Mouse (Mus musculus): Measurements from ENCODE around the gene Hs6st2.

DNA sequence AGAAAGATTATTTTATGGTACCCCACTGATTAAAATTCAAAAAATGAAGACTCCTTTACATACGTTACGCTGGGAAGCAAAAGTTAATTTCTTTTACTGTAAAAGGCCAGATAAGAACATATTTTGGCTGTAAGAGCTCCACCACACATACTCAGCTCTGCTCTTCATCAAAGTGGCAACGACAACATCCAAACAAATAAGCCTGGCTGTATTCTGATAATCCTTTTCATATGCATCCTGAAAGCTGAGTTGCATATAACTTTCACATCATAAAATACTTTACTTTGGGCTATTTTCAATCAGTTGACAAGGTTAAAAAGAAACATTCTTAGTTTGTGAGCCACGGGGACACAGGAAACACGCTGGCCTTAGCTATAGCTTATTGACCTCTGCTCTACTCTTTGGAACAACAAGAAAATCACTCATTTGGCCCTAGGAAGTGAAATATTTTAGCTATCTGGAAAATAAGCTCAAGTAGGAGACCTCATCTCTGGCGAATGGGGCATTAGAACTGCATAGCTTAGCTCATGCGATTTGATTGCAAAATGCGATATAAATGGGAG lies 91.1 kb downstream of the Hs6st2 start:
- no peak for TF ChIP-seq CTCF (IDR thresholded peaks at IDR 0.05; ENCODE audit: extremely low read depth, insufficient read length, insufficient replicate concordance, low read depth, low read length)
- TF ChIP-seq POLR2A (IDR thresholded peaks at IDR 0.05; ENCODE audit: low read depth, low read length) = no peak
